Mouse (Mus musculus) olfactory bulb, adult 2 months (tissue): Measurements from ENCODE around the gene Vgll4.

Source experiments
- CTCF ChIP-seq: fragments of 200-500 bp; IDR thresholded peaks from 2 replicates; pipeline ENCODE4 v1.5.1; 2012; ENCODE audit warnings: low read depth, mild to moderate bottlenecking, low read length, moderate library complexity; ENCODE audit not compliant: insufficient read depth
- POLR2A ChIP-seq: fragments of 200-500 bp; IDR thresholded peaks from 2 replicates; pipeline ENCODE4 v1.6.1; 2012; ENCODE audit warnings: mild to moderate bottlenecking, low read depth, low read length, moderate library complexity; ENCODE audit not compliant: insufficient read depth

DNA sequence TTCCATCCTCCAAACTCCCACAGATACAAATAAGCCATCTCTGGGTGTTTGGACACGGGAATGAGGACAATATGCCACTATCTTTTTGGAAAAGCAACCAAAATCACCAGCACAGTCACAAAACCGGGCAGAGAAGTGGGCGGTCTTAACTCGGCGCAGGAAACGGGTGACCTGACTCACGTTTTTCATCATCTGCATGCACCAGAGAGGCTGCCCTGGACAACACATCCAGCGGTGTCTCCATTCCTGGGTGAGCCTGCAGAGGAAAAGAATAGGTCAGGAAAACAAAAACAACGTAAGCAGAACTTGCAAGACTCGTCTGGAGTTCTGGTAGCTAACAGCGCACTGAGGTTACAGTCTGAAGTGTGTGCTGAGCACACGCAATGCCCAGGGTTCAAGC, 12.0 kb downstream of the Vgll4 start:
- TF ChIP-seq CTCF, result no peak
- no peak for TF ChIP-seq POLR2A
